Mouse (Mus musculus): Measurements from ENCODE around the gene Dhx15. TPM values are rescaled to one million over a fixed set of nuclear protein-coding genes. Genes with fewer than 3 reads are reported as not detected.

Gene Dhx15
- total RNA-seq, 2 experiments from 2014 or later, result 86.2 to 89.6 TPM

DNA sequence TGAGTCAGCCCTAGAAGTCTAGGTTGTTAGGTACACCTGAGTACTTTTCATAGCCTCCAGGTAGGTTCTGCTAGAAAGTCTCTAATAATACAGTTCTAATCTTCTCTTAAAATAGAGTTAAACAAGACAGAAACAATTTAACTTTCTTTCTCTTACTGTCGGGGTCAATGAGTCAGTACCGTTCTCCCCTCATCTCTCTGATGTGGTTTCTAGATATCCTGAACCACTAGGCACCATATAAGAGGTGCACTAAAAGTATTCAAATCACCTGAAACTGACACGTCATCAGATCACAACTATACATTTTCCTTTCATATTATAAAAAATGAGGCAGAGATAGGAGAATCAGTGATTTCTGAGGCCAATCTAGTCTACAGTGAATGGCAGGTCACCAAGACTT, 41.2 kb downstream of the Dhx15 start:
- intact Hi-C loops (cut with DNase I), result no loop called here
- no peak for DNase-seq (ENCODE audit: low spot score in 2 of 2)

DNA sequence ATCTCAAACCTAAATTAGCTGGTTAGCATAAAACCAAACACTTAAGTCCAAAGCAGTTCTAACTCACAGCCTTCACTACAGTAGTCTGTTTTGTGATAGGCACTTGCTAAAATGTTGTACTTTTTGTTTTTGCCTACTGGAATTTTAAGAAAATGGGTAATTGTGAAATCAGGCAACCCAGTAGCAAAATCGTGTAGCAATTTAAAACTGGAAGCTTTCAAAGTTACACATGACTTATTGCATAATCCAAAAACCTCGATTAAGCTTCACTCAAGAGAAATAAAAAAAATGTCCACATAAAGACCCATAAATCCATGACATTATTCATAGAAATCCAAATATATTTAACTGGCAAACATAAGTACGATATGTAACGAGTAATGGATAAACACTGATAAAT, 43.2 kb downstream of the Dhx15 start:
- intact Hi-C loops (cut with DNase I), result no loop called here
- no peak for DNase-seq (ENCODE audit: low spot score in 2 of 2)

DNA sequence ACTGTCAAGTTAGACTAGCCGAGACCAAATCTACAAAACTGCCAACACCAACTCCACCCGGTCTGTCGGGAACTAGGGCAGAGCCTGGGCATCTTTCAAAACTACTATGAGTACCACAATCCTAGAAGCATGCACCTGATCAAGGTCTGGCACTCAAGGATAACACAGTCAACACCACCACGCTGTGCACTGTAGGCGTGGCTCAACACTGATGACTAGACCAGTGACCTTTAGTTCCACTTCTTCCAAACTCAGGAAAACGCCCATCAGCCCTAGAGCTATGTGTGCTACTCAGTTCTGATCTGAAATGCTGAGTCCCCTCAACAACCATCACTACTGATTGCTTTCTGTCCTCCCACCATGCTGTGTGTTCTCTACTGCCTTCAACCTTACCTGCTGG, 44.6 kb downstream of the Dhx15 start:
- DNase-seq (ENCODE audit: low spot score in 2 of 2), result no peak
- intact Hi-C loops (cut with DNase I), result no loop called here

DNA sequence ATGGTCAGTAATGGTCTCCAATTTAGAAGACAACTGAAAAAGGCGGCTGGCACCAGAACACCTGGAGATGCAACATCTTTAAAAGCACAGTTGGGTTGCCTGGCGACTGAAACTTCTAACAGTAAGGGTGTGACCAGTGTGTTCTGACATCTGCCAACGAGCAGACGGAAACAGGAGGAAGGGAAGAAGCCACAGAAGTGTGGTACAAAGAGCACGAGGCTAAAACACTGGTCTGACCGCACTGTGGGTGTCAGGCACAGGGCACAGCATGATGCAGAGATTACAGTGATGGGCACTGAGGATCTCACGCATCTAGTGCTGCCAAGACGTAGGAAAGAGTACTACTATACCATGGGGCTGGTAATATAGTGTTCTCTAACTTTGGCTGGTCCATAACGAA, 48.4 kb downstream of the Dhx15 start:
- intact Hi-C loops (cut with DNase I), result no loop called here
- DNase-seq (ENCODE audit: low spot score in 2 of 2), result no peak

DNA sequence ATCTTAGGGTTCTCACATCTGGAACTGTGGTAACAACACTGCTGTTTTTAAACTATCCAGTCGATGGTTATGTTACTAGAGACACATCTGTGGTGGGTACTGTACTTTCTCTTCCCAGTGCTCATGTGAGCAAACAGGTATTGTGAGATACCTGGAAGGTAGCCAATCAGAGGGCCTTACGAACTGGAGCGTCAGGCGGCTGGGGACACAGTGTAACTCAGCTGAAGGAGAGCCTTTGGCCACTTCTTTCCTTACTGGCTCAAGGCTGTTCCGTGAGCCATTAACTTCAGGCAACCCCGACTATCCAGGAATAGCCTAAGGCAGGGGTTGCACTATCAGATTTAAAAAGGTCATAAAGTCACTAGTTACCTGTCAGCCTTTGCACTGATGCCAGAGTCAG, 51.5 kb downstream of the Dhx15 start:
- DNase-seq (ENCODE audit: low spot score in 2 of 2), result no peak
- intact Hi-C loops (cut with DNase I), result loop anchor here (10.0 kb wide), 1 partner anchor 676 kb away; no protein-coding TSS in a partner anchor

DNA sequence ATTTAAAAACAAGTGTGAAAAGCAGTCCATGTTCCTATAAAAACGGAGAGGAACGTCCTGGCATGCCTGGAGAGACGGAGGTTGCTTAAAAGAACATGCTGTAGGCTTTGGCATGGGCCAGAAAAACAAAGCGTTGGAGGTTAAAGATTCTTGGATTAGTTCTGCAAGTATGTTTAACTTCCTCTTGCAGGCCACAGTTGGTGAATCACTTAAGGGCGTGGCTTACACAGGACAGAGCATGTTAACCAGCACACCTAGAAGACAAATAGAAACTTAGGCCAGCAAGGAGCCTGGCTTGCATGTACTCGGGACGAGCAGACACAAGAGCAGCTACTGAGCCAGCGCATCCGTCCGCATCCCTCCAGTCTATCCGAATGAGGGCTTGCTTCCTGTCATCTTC, 52.2 kb downstream of the Dhx15 start:
- intact Hi-C loops (cut with DNase I), result loop anchor here (10.0 kb wide), 1 partner anchor 677 kb away; no protein-coding TSS in a partner anchor
- DNase-seq (ENCODE audit: low spot score in 2 of 2), result peak in 1 of 2 experiments; percentile 20

DNA sequence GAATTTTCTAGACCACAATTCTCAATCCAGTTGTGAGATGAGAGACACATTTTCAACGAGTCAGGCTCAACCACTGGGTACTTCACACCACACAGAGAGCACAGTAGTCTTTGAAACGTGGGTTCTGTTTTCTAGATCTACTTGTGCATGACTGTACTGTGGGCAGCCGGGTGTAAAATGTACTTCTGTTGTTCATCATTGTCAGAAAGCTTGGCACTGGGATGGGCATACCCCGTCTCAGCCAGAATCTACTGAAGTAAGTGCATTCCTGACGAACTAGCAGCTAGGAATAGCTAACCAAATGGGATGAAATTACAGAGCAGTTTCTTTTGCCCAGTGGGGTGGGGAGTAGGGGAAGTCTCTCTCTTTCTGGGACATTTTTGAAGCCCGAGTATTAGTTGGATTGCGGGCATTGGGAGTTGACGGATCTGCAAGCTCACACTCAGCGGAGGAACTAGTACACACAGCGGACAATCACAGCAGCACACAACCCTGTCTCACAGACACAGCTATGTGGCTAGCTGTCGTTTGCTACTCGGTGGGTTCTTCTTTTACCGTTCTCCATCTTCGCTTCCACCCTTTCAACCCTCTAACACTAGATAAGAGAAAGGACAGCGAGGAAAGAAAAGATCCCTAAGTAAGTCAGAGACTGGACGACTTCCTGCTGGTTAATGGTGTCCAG, 54.7 kb downstream of the Dhx15 start:
- intact Hi-C loops (cut with DNase I), result loop anchor here (10.0 kb wide), 1 partner anchor 679 kb away; no protein-coding TSS in a partner anchor
- peak in 1 of 2 experiments; percentile 40 for DNase-seq (ENCODE audit: low spot score in 2 of 2)

DNA sequence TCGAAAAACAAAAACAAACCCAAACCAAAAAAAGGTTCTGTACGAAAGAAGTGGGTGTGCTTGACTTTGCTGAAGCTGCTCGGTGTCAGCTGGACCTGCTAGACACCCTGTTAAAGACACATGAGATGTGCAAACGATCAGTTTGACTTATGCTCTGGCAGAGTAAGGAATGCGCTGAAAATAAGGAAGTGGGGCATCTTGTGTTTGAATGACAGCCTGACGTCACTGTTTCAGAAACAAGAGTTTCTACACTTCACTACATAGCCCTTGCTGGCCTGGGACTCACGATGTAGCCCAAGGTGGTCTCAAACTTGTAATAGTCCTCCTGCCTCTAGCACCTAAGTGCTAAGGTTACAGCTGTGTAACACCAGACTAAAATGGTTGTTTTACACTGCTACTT, 57.5 kb downstream of the Dhx15 start:
- no peak for DNase-seq (ENCODE audit: low spot score in 2 of 2)
- intact Hi-C loops (cut with DNase I), result loop anchor here (5.0 to 10.0 kb wide), 2 partner anchors 389 to 682 kb away; no protein-coding TSS in a partner anchor

DNA sequence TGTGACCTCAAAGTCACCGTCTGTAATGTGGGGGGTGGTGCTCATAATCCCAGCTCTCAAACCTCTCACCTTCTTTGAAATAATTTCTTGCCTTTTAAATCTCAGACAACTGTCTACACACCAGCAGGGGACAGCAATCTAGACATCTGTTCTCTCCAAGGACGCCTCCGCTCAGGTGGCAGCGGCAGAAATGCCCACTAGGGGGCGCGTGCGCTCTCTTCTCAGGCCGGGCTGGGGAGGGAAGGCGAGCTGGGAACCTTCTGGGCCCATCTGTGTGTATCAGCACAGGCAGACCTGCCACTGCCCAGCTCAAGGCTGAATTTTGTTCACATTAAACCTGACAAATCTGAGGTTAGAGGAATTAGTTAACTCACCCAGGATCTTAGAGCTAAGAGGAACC, 58.2 kb downstream of the Dhx15 start:
- intact Hi-C loops (cut with DNase I), result loop anchor here (5.0 to 10.0 kb wide), 2 partner anchors 390 to 683 kb away; no protein-coding TSS in a partner anchor
- DNase-seq (ENCODE audit: low spot score in 2 of 2), result peak in 1 of 2 experiments; percentile 29

DNA sequence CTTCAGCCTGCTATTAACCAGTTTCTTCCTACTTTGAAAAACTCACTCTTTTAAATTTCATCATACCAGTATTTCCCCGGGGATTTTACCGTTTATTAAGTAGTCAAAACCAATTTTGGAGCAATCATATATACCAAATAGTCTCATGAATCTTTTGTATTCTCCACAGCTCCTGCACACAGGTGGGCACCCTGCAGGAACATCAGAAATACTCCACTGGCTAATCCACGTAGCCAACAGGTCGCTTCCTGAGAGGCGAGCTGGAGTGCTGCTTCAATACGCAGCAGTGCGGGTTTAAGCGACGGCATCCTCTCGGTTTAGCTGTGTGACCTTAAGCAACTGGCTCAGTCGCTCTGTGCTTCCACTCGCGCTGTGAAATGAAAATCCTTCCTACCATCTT, 58.9 kb downstream of the Dhx15 start:
- DNase-seq (ENCODE audit: low spot score in 2 of 2), result no peak
- intact Hi-C loops (cut with DNase I), result loop anchor here (5.0 to 10.0 kb wide), 2 partner anchors 391 to 683 kb away; no protein-coding TSS in a partner anchor

DNA sequence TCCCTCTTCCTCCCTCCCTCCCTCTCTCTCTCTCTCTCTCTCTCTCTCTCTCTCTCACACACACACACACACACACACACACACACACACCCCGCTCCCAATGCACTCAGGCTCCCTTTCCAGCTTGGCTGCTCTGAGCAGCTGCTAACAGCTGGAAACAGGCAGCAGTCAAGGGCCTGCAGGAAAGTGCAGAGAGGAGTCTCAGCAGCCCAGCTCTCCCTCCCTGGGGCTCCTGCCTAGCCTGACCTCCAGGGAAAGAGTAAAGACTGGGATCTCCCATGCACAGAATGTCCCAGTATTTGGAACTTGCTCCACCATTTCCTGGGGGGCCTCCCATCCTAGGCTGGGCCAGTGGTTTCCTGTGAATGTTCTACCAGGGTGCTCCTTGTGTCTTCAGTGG, 59.8 kb downstream of the Dhx15 start:
- intact Hi-C loops (cut with DNase I), result loop anchor here (5.0 to 10.0 kb wide), 2 partner anchors 392 to 684 kb away; no protein-coding TSS in a partner anchor
- no peak for DNase-seq (ENCODE audit: low spot score in 2 of 2)

DNA sequence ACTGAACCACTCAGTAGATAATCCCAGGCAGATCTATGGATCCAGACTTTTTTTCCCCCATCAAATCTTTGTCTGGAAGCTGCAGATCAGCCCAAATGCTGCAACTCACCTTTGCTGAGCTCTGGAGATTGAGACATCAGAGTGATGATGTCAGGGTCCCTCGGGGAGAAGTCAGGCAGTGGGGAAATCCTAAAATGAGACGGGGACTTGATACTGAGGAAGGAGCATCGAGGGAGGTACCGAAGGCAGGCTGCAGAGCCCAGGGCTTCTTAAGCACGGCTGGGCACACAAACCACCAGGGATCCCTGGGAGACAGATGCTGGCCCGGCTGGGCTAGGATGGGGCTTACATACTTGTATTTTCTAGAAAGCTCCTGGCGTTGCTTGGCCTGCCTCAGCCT, 64.1 kb downstream of the Dhx15 start:
- intact Hi-C loops (cut with DNase I), result no loop called here
- no peak for DNase-seq (ENCODE audit: low spot score in 2 of 2)

DNA sequence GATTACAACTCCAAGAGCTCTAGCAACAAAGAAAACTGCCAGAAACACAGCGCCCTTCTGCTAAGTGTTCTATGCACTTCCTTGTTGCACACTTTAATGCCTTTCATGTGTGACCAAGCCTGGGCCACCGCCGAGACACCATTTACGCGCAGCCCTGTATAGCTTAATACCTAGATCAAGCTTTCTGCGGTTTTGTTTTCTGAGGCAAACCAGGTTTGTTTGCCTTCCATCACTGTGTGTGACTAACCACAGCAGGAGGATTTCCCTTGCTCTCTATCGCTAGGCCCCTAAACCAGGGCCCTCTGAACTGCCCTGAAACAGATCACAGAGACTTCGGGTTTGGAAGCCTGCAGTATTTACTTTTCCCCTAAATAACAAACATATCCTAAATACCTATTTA, 64.5 kb downstream of the Dhx15 start:
- intact Hi-C loops (cut with DNase I), result no loop called here
- DNase-seq (ENCODE audit: low spot score in 2 of 2), result no peak

DNA sequence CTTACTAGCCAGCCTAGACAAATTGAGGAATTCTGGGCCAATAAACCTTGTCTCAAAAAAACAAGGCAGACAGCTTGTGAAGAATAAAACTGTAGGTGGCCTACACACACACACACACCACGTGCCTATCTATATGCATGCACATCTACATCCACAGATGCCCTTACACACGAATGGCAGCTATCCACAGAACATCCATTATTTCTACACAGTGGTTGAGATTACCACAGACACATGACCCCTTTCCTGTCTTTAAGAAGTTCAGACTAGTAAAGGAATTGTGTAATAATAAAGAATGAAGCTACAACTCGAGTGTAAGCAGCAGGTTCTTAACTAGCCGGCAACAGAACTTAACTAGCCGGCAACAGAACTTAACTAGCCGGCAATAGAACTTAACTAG, 68.2 kb downstream of the Dhx15 start:
- no peak for DNase-seq (ENCODE audit: low spot score in 2 of 2)
- intact Hi-C loops (cut with DNase I), result no loop called here

DNA sequence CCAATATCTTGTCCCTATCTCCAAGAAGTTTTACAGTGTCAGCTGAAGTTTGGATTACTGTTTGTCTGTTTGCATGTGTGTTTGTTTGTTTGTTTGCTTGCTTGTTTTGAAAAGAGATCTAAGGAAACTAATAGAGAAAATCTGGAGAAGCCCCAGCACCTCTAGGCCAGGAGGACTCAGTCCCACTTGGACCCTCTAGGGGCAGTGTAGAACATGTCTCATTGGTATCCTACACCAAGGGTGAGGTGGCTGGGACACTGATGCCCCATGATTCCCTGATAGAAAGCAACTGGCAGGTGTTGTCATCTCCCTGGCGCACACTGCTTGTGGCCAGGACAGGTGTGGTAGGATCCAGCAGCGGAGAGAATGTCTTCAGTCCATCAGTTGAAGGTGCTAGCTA, 70.5 kb downstream of the Dhx15 start:
- no peak for DNase-seq (ENCODE audit: low spot score in 2 of 2)
- intact Hi-C loops (cut with DNase I), result loop anchor here (10.0 kb wide), 1 partner anchor 705 kb away; no protein-coding TSS in a partner anchor

DNA sequence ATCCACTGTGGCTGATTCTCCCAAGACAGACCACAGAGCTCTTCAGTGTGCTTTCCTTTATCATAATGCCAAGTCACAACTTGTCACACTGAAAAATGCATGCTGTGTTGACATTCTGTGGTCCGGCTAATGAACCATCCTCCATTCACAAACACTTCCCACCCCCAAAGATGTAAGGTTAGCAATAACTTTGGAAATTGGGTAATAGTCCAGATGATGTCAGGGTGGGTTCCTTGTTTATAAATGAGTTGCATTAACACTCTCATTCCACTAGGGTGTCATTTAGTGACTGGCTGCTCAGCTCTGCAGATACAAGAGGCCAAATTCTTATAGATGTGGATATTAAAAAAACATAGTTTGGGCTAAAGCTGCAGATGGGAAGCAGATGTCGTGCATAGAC, 71.1 kb downstream of the Dhx15 start:
- DNase-seq (ENCODE audit: low spot score in 2 of 2), result no peak
- intact Hi-C loops (cut with DNase I), result loop anchor here (10.0 kb wide), 1 partner anchor 706 kb away; no protein-coding TSS in a partner anchor

DNA sequence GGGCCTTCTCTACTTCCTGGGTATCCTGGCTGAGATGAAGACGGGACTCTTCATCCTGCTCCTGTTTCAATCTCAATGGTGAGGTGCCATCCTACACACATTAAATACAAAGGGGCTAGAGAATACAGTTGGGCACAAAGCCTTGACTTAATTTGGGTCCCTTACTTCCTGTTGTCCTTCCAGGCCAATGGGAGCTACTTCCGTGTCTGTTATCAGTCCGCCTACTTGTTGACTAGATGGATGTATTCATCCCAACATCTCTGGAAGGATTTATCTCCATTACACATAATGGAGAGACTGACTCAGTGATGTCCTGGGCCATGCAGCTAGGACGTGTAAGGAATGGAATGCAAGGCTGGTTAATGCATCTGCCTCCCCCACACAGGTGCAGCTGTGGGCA, 72.5 kb downstream of the Dhx15 start:
- no peak for DNase-seq (ENCODE audit: low spot score in 2 of 2)
- intact Hi-C loops (cut with DNase I), result loop anchor here (10.0 kb wide), 1 partner anchor 707 kb away; no protein-coding TSS in a partner anchor

DNA sequence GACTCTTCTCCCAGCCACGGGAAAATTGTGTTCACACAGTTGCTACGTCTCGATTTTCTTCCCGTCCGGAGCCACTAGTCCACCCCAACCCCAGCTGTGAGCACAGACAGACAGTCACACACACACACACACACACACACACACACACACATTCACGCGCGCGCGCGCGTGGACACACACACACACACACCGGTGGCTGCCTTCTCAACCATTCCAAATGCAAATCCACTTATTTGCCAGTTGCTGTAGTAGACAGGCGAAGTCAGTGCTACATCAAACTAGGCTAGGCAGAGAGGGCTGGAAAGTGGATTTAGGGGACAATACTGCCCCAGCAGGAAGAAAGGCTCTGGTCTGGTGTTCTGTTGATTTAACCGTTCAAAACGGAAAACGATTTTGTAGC, 73.9 kb downstream of the Dhx15 start:
- DNase-seq (ENCODE audit: low spot score in 2 of 2), result peak in 1 of 2 experiments; percentile 50
- intact Hi-C loops (cut with DNase I), result loop anchor here (10.0 kb wide), 1 partner anchor 708 kb away; no protein-coding TSS in a partner anchor

DNA sequence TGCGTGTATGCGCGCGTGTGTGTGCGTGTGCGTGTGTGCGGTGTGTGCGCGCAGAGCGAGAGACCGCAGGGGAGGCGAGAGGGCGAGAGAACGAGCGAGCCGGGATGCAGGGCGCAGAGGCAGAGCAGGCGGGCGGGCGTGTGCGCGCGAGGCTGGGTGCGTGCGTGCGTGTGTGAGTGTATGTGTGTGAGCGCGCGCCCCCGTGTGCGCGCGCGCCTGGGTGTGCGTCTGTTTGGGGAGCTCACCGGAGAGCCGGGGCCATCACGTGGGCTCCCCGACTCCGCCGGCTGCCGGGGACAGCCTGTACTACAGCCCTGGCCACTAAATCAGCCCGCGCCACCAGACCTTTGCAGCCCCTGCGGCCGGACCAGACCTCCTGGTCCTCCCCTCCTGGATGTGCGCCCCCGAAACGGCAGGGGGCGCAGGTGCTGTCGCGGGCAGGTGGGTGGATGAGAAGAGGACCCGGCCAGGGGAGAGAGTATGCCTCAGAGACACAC, 74.4 kb downstream of the Dhx15 start:
- intact Hi-C loops (cut with DNase I), result loop anchor here (2.0 to 10.0 kb wide), 2 partner anchors 275 to 709 kb away; no protein-coding TSS in a partner anchor
- DNase-seq (ENCODE audit: low spot score in 2 of 2), result peak; percentile 87 to 93

DNA sequence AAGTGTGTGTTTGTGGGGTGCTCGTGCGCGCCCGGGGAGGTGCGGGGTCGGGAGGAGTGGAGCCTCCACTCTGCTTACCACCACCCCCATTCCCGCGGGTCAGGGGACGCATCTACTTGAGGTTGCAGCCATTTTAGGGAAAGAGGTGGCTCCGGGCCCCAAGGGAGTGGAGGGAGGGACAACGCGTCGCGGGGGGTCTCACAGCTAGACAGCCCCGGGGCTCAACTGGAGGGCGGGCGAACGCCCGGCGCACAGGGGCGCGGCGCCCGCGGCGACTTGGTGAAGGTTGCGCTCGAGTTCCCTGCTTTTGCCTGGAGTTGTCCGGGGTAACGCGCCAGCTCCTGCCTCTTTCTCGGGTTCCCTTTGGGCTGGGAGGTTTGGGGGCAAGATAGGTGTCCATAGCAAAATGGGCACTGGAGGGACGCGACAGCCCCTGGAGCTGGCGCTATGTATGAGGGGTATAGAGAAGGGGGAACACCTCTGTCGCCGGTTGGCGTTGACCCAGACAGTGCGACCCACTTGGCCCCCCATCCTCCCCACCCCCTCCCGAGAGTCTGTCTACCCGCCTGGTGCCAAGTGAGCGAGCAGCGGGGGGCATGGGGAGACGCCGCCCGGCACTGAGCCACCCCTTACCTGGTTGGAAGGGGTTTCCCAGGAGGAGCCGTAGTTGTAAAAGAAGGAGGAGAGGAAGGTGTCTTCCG, 75.4 kb downstream of the Dhx15 start:
- intact Hi-C loops (cut with DNase I), result loop anchor here (2.0 to 10.0 kb wide), 4 partner anchors 276 to 710 kb away; partner anchors contain the start of gene Ccdc149
- peak; percentile 26 to 35 for DNase-seq (ENCODE audit: low spot score in 2 of 2)
